Mouse (Mus musculus) adrenal gland, adult 2 months (tissue): ENCODE results near the gene Vmn1r72. TPM values are rescaled to one million over a fixed set of nuclear protein-coding genes. Genes with fewer than 3 reads are reported as not detected.
"Not testable (repeated sequence)": the region's sequence is repeated elsewhere in the genome, so short reads cannot be mapped to it uniquely, and the experiment has no call there.

Source experiments
- DNase-seq: peaks from one replicate; pipeline ENCODE4 v3.0.0; 2021
- long read RNA-seq: library from polyadenylated mRNA; stranded (forward); transcript quantifications from one replicate; pipeline ENCODE4 v2.0.0, GENCODE M21; 2021
- polyA plus RNA-seq: library from polyadenylated mRNA; depleted of rRNA; stranded (reverse); fragments of >200 nt; gene quantifications from 2 replicates; pipeline ENCODE4 v1.2.3, GENCODE M21; 2012; rRNA removed
- total RNA-seq, 2 experiments: library from RNA; stranded (reverse); gene quantifications; 2 replicates each; pipeline ENCODE4 v1.2.3; 2021

Gene Vmn1r72
- total RNA-seq, result not detected
- polyA plus RNA-seq, result not detected in 2 replicates
- long read RNA-seq, result 0 reads

DNA sequence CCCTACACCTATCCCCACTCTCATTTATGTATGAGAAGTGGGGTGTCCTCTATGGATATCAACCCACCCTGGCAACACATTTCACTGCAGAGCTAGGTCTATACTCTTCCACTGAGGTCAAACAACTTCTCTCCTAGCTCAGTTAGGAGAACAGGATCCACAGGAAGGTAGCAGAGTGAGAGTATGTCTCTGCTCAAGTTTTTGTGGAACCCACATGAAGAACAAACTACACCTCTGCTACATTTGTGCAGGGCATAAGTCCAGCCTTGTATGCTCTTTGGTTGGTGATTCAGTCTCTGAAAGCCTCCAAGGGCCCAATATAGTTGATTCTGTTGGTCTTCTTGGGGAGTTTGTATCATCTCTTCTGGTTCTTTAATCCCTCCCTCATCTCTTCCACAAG, at the start of gene Vmn1r72:
Gene Vmn1r72, minus strand, starts transcription at position 101 of the 400 bp plus-strand sequence.
- DNase-seq, result not testable (repeated sequence)

GRCm38 (mm10) chr7:11617082-11617481, 62.9 kb downstream of the Vmn1r72 start:
- DNase-seq, result peak; percentile 9

Other genes starting within 250 kb of the Vmn1r72 start
- not detected for gene Zscan4-ps2, start 165.8 kb downstream of the Vmn1r72 start, total RNA-seq
- gene Zscan4-ps2, start 165.8 kb downstream of the Vmn1r72 start, polyA plus RNA-seq, result not detected in 2 replicates
- gene Zscan4-ps3, start 70.8 kb downstream of the Vmn1r72 start, total RNA-seq, result not detected
- not detected in 2 replicates for gene Zscan4-ps3, start 70.8 kb downstream of the Vmn1r72 start, polyA plus RNA-seq
- gene Vmn1r73, start 50.1 kb upstream of the Vmn1r72 start, total RNA-seq, result not detected
- gene Vmn1r73, start 50.1 kb upstream of the Vmn1r72 start, polyA plus RNA-seq, result not detected in 2 replicates
- gene Vmn1r74, start 153.8 kb upstream of the Vmn1r72 start, total RNA-seq, result not detected
- gene Vmn1r74, start 153.8 kb upstream of the Vmn1r72 start, polyA plus RNA-seq, result not detected in 2 replicates
- gene Vmn1r75, start 194.5 kb upstream of the Vmn1r72 start, total RNA-seq, result not detected
- gene Vmn1r75, start 194.5 kb upstream of the Vmn1r72 start, polyA plus RNA-seq, result not detected in 2 replicates